Mouse (Mus musculus) urinary bladder, adult 18-20 months (tissue): ENCODE measurements around the gene Vmn1r142.
"Not testable (repeated sequence)": the region's sequence is repeated elsewhere in the genome, so short reads cannot be mapped to it uniquely, and the experiment has no call there.

ENCODE experiments used
- DNase-seq, 2 experiments: peaks; one replicate each; pipeline ENCODE4 v3.0.0; 2022; ENCODE audit warnings: low spot score in 2 of 2, mixed read lengths in 2 of 2

Vmn1r142 gene

DNA sequence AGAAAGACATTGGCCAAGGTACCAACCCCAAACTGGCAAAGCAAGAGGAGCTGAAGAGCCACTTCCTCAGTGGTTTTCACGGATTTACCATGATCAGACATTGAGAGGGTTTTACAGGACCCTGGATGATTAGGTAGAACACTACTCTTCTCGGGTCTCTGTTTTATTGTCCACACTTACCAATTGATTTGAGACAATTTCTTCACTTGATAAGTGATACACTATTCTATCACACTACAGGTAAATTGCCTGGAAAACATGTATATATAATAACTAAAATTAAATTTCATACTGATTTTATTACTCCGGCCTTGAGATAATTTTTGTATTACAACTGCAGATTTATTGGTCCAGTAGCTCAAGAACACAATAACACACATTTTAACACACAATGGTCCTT lies at the start of gene Vmn1r142:
TSS of gene Vmn1r142 (minus strand) at position 101 of the 400 bp plus-strand sequence.
- not testable (repeated sequence) for DNase-seq

DNA sequence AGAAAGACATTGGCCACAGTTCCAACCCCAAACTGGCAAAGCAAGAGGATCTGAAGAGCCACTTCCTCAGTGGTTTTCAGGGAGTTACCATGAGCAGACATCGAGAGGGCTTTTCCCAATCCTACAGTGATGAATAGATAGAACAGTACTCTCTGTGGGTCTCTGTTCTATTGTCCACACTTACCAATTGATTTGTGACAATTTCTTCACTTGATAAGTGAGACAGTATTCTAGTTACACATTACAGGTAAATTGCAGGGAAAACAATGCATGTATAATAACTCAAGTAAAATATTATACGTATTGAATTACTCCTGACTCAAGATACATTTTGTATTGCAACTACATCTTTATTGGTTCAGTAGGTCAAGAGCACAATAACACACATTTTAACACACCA lies 37.3 kb upstream of the Vmn1r142 start, which contains the start of gene Gm8653:
TSS of gene Gm8653 (minus strand) at position 101 of the 400 bp plus-strand sequence.
- not testable (repeated sequence) for DNase-seq

DNA sequence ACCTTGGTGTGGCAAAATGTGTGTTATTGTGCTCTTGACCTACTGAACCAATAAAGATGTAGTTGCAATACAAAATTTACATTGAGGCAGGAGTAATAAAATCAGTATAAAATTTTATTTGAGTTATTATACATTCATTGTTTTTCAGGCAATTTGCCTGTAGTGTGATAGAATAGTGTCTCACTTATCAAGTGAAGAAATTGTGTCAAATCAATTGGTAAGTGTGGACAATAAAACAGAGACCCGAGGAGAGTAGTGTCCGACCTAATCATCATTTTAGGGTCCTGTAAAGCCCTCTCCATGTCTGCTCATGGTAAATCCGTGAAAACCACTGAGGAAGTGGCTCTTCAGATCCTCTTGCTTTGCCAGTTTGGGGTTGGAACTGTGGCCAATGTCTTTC lies 25.2 kb upstream of the Vmn1r142 start, which contains the start of gene Vmn1r143:
TSS of gene Vmn1r143 (plus strand) at position 301 of the 400 bp plus-strand sequence.
- DNase-seq = not testable (repeated sequence)

GRCm38 (mm10) chr7:22134641-22135040 lies 29.2 kb downstream of the Vmn1r142 start, which contains the start of gene Gm10666:
TSS of gene Gm10666 (minus strand) at chr7:22134741.
- not testable (repeated sequence) for DNase-seq

- DNase-seq = not testable (repeated sequence)
Observed at GRCm38 (mm10) chr7:22118145-22118544, 45.7 kb downstream of the Vmn1r142 start, which contains the start of gene Gm16451. TSS of gene Gm16451 (minus strand) at chr7:22118245.
